8 mouse cellular contexts compared by ENCODE assay signal in genomic region chr2:27038596-27038995, GRCm38 (mm10). TPM values are rescaled to one million over a fixed set of nuclear protein-coding genes. Genes with fewer than 3 reads are reported as not detected.
DNase-seq lines count a peak whose midpoint lies in the region; ATAC-seq and TF ChIP-seq lines count a peak whose summit lies in the region.

No protein-coding gene starts in this region.

- H3K27ac ChIP-seq in forebrain, embryonic 16.5 days (ENCODE audit: low read length) = no peak overlapping the region
- H3K27ac ChIP-seq in kidney, embryonic 15.5 days = no peak overlapping the region
- no peak overlapping the region for H3K27ac ChIP-seq in lung, embryonic 16.5 days (ENCODE audit: low read length)

- H3K27me3 ChIP-seq in E14TG2a.4 (ENCODE audit: insufficient read depth, low read length) = 0 out of 2 replicates have a peak, but pooled peaks cover 3% of the 10 kb centered on the region
- H3K27me3 ChIP-seq in forebrain, embryonic 16.5 days (replicated peaks; ENCODE audit: control insufficient read depth, insufficient read depth, low read length) = no peaks in the 10 kb centered on the region
- H3K27me3 ChIP-seq in kidney, embryonic 15.5 days = no peaks in the 10 kb centered on the region
- no peaks in the 10 kb centered on the region for H3K27me3 ChIP-seq in lung, embryonic 16.5 days (ENCODE audit: control insufficient read depth, insufficient read depth, low read depth, low read length)

- peak; percentile 55 for ATAC-seq in forebrain, embryonic 16.5 days
- 0 out of 2 replicates have a peak, but pooled peaks have one; percentile 19 for ATAC-seq in kidney, embryonic 15.5 days (replicated peaks; ENCODE audit: low FRiP score)
- ATAC-seq in lung, embryonic 16.5 days (ENCODE audit: low read depth) = peak; percentile 29; the same call in 1 of the 2 replicates

- no peaks in the 10 kb centered on the region for H3K36me3 ChIP-seq in E14TG2a.4 (ENCODE audit: insufficient read depth, low read length)
- H3K36me3 ChIP-seq in forebrain, embryonic 16.5 days (ENCODE audit: control insufficient read depth, insufficient read depth) = no peaks in the 10 kb centered on the region
- no peaks in the 10 kb centered on the region for H3K36me3 ChIP-seq in kidney, embryonic 15.5 days
- H3K36me3 ChIP-seq in lung, embryonic 16.5 days (ENCODE audit: control insufficient read depth, insufficient read depth, low read length) = no peaks in the 10 kb centered on the region

- WGBS in forebrain, embryonic 16.5 days = 0% methylated on average over 3 of the region's 3 CpGs
- WGBS in kidney, embryonic 15.5 days = 0% methylated on average over 3 of the region's 3 CpGs
- 0% methylated on average over 3 of the region's 3 CpGs for WGBS in lung, embryonic 16.5 days

- H3K4me2 ChIP-seq in forebrain, embryonic 16.5 days (ENCODE audit: low read length) = no peak overlapping the region
- H3K4me2 ChIP-seq in kidney, embryonic 15.5 days = no peak overlapping the region
- H3K4me2 ChIP-seq in lung, embryonic 16.5 days (ENCODE audit: low read depth, low read length) = no peak overlapping the region

- H3K9ac ChIP-seq in forebrain, embryonic 16.5 days (replicated peaks; ENCODE audit: low read depth, low read length) = no peak overlapping the region
- no peak overlapping the region for H3K9ac ChIP-seq in kidney, embryonic 15.5 days
- H3K9ac ChIP-seq in lung, embryonic 16.5 days (ENCODE audit: low read length) = no peak overlapping the region

- no peak overlapping the region for H3K4me3 ChIP-seq in E14TG2a.4 (replicated peaks; ENCODE audit: low read length)
- no peak overlapping the region for H3K4me3 ChIP-seq in forebrain, embryonic 16.5 days (replicated peaks; ENCODE audit: low read length)
- H3K4me3 ChIP-seq in kidney, embryonic 15.5 days (replicated peaks) = no peak overlapping the region
- no peak overlapping the region for H3K4me3 ChIP-seq in lung, embryonic 16.5 days (ENCODE audit: low read length)

- no peaks in the 10 kb centered on the region for H3K9me3 ChIP-seq in E14TG2a.4 (ENCODE audit: low read length)
- no peaks in the 10 kb centered on the region for H3K9me3 ChIP-seq in forebrain, embryonic 16.5 days (ENCODE audit: control insufficient read depth, low read length)
- no peaks in the 10 kb centered on the region for H3K9me3 ChIP-seq in kidney, embryonic 15.5 days (replicated peaks)
- no peaks in the 10 kb centered on the region for H3K9me3 ChIP-seq in lung, embryonic 16.5 days (ENCODE audit: control insufficient read depth, low read length)

- DNase-seq in 3T3-L1 (ENCODE audit: low read depth, low spot score) = peak; percentile 81
- peak; percentile 53 for DNase-seq in cerebellum, adult 11 months
- DNase-seq in retina, embryonic 14.5 days (ENCODE audit: low spot score) = peak; percentile 92
- DNase-seq in urinary bladder, postnatal 4 days (ENCODE audit: low spot score in 2 of 2) = peak; percentile 61 to 79

- peak; percentile 98 for TF ChIP-seq CTCF in E14TG2a.4 (conservative IDR thresholded peaks at IDR 0.05; ENCODE audit: low read length)

- peaks cover 14% of the 10 kb centered on the region for H3K4me1 ChIP-seq in E14TG2a.4 (replicated peaks; ENCODE audit: low read depth, low read length)
- 0 out of 2 replicates have a peak, but pooled peaks cover 4% of the 10 kb centered on the region for H3K4me1 ChIP-seq in forebrain, embryonic 16.5 days (replicated peaks; ENCODE audit: control insufficient read depth, insufficient read depth, low read length)
- peaks cover 3% of the 10 kb centered on the region; the same call in 1 of the 2 replicates for H3K4me1 ChIP-seq in kidney, embryonic 15.5 days
- no peaks in the 10 kb centered on the region; the same call in 1 of the 2 replicates for H3K4me1 ChIP-seq in lung, embryonic 16.5 days (replicated peaks; ENCODE audit: control insufficient read depth, insufficient read depth, low read length)

RNA-seq across cellular contexts. Expression of gene Slc2a6, which starts 10.8 kb away (rescaled TPM):
- 6.1 and 7.1 TPM in 2 replicates for polyA plus RNA-seq in forebrain, embryonic 16.5 days (2015; fragmentation: Nextera tagmentation; extraction: Ambion mirVana)
- 0.31 and 0.96 TPM in 2 replicates for polyA plus RNA-seq in kidney, embryonic 15.5 days (2015; fragmentation: Nextera tagmentation; extraction: Ambion mirVana)
- polyA plus RNA-seq in lung, embryonic 16.5 days (2015; fragmentation: Nextera tagmentation; extraction: Ambion mirVana) = 0.63 and 0.85 TPM in 2 replicates

RNA-seq across cellular contexts. Expression of gene Cacfd1, which starts 28.9 kb away (rescaled TPM):
- 109 and 125 TPM in 2 replicates for polyA plus RNA-seq in forebrain, embryonic 16.5 days (2015; fragmentation: Nextera tagmentation; extraction: Ambion mirVana)
- 61.0 and 66.1 TPM in 2 replicates for polyA plus RNA-seq in kidney, embryonic 15.5 days (2015; fragmentation: Nextera tagmentation; extraction: Ambion mirVana)
- polyA plus RNA-seq in lung, embryonic 16.5 days (2015; fragmentation: Nextera tagmentation; extraction: Ambion mirVana) = 52.3 and 57.1 TPM in 2 replicates

RNA-seq across cellular contexts. Expression of gene Mymk, which starts 33.4 kb away (rescaled TPM):
- polyA plus RNA-seq in forebrain, embryonic 16.5 days (2015; fragmentation: Nextera tagmentation; extraction: Ambion mirVana) = not detected in 2 replicates
- polyA plus RNA-seq in kidney, embryonic 15.5 days (2015; fragmentation: Nextera tagmentation; extraction: Ambion mirVana) = 3.4 and 5.3 TPM in 2 replicates
- 1.6 and 3.4 TPM in 2 replicates for polyA plus RNA-seq in lung, embryonic 16.5 days (2015; fragmentation: Nextera tagmentation; extraction: Ambion mirVana)

RNA-seq across cellular contexts. Expression of gene Adamtsl2, which starts 40.6 kb away (rescaled TPM):
- polyA plus RNA-seq in forebrain, embryonic 16.5 days (2015; fragmentation: Nextera tagmentation; extraction: Ambion mirVana) = 11.6 and 14.2 TPM in 2 replicates
- 1.3 and 1.7 TPM in 2 replicates for polyA plus RNA-seq in kidney, embryonic 15.5 days (2015; fragmentation: Nextera tagmentation; extraction: Ambion mirVana)
- 27.9 and 28.4 TPM in 2 replicates for polyA plus RNA-seq in lung, embryonic 16.5 days (2015; fragmentation: Nextera tagmentation; extraction: Ambion mirVana)
